Mouse (Mus musculus) G1E (cell line): ENCODE measurements around the gene Clk1.

Source experiments
- CTCF ChIP-seq: IDR thresholded peaks from 2 replicates; pipeline ENCODE4 v1.5.1; 2012; ENCODE audit warnings: low read depth, low read length, inconsistent platforms, mixed read lengths
- GATA1 ChIP-seq: IDR thresholded peaks from 2 replicates; pipeline ENCODE4 v1.6.1; 2012; ENCODE audit warnings: borderline replicate concordance, low read length, inconsistent platforms, mixed read lengths
- GATA2 ChIP-seq: IDR thresholded peaks from 2 replicates; pipeline ENCODE4 v1.6.1; 2012; ENCODE audit warnings: low read depth, low read length, inconsistent platforms, borderline replicate concordance
- POLR2AphosphoS5 ChIP-seq: IDR thresholded peaks from 2 replicates; pipeline ENCODE4 v1.6.1; 2012; ENCODE audit warnings: low read depth, low read length, inconsistent platforms; ENCODE audit not compliant: insufficient replicate concordance
- TAL1 ChIP-seq: conservative IDR thresholded peaks from 2 replicates; pipeline ENCODE4 v1.6.1; 2012; ENCODE audit warnings: low read depth, low read length, inconsistent platforms, mixed read lengths

DNA sequence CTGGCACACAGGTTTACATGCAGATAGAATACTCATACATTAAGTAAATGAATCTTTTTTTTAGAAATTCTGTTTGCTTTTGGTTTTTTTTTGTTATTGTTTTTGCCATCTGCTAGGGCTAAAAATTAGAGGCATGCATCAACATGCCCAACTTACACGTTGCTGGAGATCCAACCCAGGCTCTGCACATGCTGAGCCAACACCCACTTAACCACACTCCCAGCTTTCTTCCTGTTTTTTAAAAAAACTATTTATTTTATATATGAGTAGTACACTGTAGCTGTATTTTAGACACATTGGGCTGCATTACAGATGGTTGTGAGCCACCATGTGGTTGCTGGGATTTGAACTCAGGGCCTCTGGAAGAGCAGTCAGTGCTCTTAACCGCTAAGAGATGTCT lies 7.8 kb downstream of the Clk1 start:
- TF ChIP-seq CTCF (no peak), TAL1 (no peak), GATA1 (no peak), GATA2 (no peak), POLR2AphosphoS5 (no peak)
